Mouse (Mus musculus) gastrocnemius, postnatal 14 days (tissue): ENCODE measurements around the gene Skap1. TPM values are rescaled to one million over a fixed set of nuclear protein-coding genes. Genes with fewer than 3 reads are reported as not detected.
"Not testable (repeated sequence)": the region's sequence is repeated elsewhere in the genome, so short reads cannot be mapped to it uniquely, and the experiment has no call there.

Experiments used
- DNase-seq: peaks from one replicate; pipeline ENCODE4 v3.0.0; 2021; ENCODE audit warnings: mixed read lengths
- intact Hi-C: fragments of 180-260 bp; cut with DNase I; formaldehyde crosslinking; loops from one replicate; pipeline ENCODE4 v1.15.1; 2025; ENCODE audit warnings: low total_unique reads
- total RNA-seq, 2 experiments: library from RNA; stranded (reverse); gene quantifications; 2 replicates each; pipeline ENCODE4 v1.2.3; 2021

Skap1 gene
- total RNA-seq, 2 experiments from 2014 or later: 0.20 TPM; not detected in 1

GRCm38 (mm10) chr11:96673792-96674191 lies 209.4 kb downstream of the Skap1 start:
- DNase-seq: peak; percentile 37
- intact Hi-C loops: loop anchor here (10.0 kb wide), 1 partner anchor 89 kb away; no protein-coding TSS in a partner anchor

- intact Hi-C loops: loop anchor here (10.0 kb wide), 1 partner anchor 90 kb away; no protein-coding TSS in a partner anchor
- DNase-seq: no peak
These were observed 210.5 kb downstream of the Skap1 start for GRCm38 (mm10) chr11:96674786-96675365.

- DNase-seq: no peak
- intact Hi-C loops: loop anchor here (10.0 kb wide), 1 partner anchor 93 kb away; no protein-coding TSS in a partner anchor
These were observed 213.6 kb downstream of the Skap1 start for GRCm38 (mm10) chr11:96678026-96678425.

- DNase-seq: no peak
- intact Hi-C loops: loop anchor here (10.0 kb wide), 1 partner anchor 94 kb away; no protein-coding TSS in a partner anchor
These were observed 214.6 kb downstream of the Skap1 start for GRCm38 (mm10) chr11:96679026-96679425.

GRCm38 (mm10) chr11:96685381-96685780 lies 221.0 kb downstream of the Skap1 start:
- DNase-seq: no peak
- intact Hi-C loops: no loop called here

- no peak for DNase-seq
- intact Hi-C loops: no loop called here
These were observed 222.4 kb downstream of the Skap1 start for GRCm38 (mm10) chr11:96686713-96687280.

- intact Hi-C loops: no loop called here
- DNase-seq: no peak
These were observed 227.9 kb downstream of the Skap1 start for GRCm38 (mm10) chr11:96692250-96692649.

- intact Hi-C loops: no loop called here
- DNase-seq: no peak
These were observed 229.0 kb downstream of the Skap1 start for GRCm38 (mm10) chr11:96693360-96693759.

- DNase-seq: no peak
- intact Hi-C loops: no loop called here
These were observed 230.4 kb downstream of the Skap1 start for GRCm38 (mm10) chr11:96694774-96695173.

GRCm38 (mm10) chr11:96696168-96696727 lies 231.9 kb downstream of the Skap1 start:
- intact Hi-C loops: no loop called here
- no peak for DNase-seq

GRCm38 (mm10) chr11:96696842-96697455 lies 232.6 kb downstream of the Skap1 start:
- no peak for DNase-seq
- intact Hi-C loops: no loop called here

GRCm38 (mm10) chr11:96697467-96697866 lies 233.1 kb downstream of the Skap1 start:
- DNase-seq: no peak
- intact Hi-C loops: no loop called here

- no peak for DNase-seq
- intact Hi-C loops: no loop called here
These were observed 239.4 kb downstream of the Skap1 start for GRCm38 (mm10) chr11:96703813-96704212.

GRCm38 (mm10) chr11:96711268-96711667 lies 246.9 kb downstream of the Skap1 start:
- no peak for DNase-seq
- intact Hi-C loops: no loop called here

- no peak for DNase-seq
- intact Hi-C loops: no loop called here
These were observed 247.3 kb downstream of the Skap1 start for GRCm38 (mm10) chr11:96711670-96712069.

- peak; percentile 9 for DNase-seq
- intact Hi-C loops: no loop called here
These were observed 249.0 kb downstream of the Skap1 start for GRCm38 (mm10) chr11:96713210-96714005.

- intact Hi-C loops: no loop called here
- DNase-seq: no peak
These were observed 249.6 kb downstream of the Skap1 start for GRCm38 (mm10) chr11:96714011-96714410.

GRCm38 (mm10) chr11:96715168-96715567 lies 250.8 kb downstream of the Skap1 start:
- intact Hi-C loops, DNase-seq: not testable (repeated sequence)

GRCm38 (mm10) chr11:96718609-96719008 lies 254.2 kb downstream of the Skap1 start:
- DNase-seq: no peak
- intact Hi-C loops: no loop called here

- intact Hi-C loops: no loop called here
- DNase-seq: no peak
These were observed 261.4 kb downstream of the Skap1 start for GRCm38 (mm10) chr11:96725833-96726232.
